Mouse (Mus musculus) testis, postnatal 14 days (tissue): Measurements from ENCODE around the gene Fryl.

Source experiments
- DNase-seq: peaks from one replicate; pipeline ENCODE4 v3.0.0; 2021; ENCODE audit warnings: low spot score

Fryl gene

GRCm38 (mm10) chr5:73194083-73194570 lies 62.3 kb downstream of the Fryl start:
- no peak for DNase-seq

DNA sequence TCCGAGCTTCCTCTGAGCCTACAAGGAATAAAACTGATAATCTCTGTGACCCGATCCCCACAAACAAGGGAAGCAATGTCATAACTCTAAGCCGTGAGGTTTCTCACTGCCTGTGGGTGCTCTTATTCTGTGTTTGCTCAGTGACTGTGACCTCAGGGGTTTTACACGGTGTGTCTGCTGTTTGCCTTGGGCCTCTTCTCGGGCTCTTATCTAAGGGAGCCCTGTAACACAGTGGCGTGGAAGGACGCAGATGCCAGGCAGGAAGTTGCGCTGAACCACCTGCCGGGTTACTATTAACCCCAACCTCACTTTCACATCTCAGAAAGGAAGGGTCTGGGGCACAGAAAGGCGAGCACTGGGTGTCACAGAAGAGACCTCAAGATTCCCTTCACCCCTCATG lies 62.8 kb downstream of the Fryl start:
- no peak for DNase-seq

GRCm38 (mm10) chr5:73192870-73193576 lies 63.4 kb downstream of the Fryl start:
- no peak for DNase-seq

GRCm38 (mm10) chr5:73191765-73192164 lies 64.7 kb downstream of the Fryl start:
- DNase-seq: no peak

DNA sequence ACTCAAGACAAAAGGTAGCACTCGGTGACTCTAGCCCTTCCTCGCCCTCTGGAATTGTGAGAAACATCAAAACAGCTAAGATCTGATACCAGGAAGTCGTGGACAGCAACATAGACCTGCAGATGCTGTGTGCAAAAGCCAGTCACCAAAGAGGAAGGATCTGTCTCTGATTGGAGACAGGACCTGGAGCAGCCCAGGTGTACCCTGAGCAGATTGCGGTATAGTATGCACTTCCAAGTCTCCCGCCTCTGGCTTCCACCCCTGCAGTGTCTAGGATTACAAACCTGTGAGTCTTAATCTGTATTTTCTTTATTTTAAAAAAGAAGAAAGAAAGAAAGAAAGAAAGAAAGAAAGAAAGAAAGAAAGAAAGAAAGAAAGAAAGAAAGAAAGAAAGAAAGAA lies 66.3 kb downstream of the Fryl start:
- DNase-seq: no peak

GRCm38 (mm10) chr5:73189443-73190160 lies 66.8 kb downstream of the Fryl start:
- no peak for DNase-seq

- no peak for DNase-seq
Observed at GRCm38 (mm10) chr5:73188576-73188975, 67.8 kb downstream of the Fryl start.

- no peak for DNase-seq
Observed at GRCm38 (mm10) chr5:73188164-73188563, 68.3 kb downstream of the Fryl start.

GRCm38 (mm10) chr5:73186912-73187311 lies 69.5 kb downstream of the Fryl start:
- DNase-seq: no peak

GRCm38 (mm10) chr5:73185424-73185823 lies 71.0 kb downstream of the Fryl start:
- no peak for DNase-seq

DNA sequence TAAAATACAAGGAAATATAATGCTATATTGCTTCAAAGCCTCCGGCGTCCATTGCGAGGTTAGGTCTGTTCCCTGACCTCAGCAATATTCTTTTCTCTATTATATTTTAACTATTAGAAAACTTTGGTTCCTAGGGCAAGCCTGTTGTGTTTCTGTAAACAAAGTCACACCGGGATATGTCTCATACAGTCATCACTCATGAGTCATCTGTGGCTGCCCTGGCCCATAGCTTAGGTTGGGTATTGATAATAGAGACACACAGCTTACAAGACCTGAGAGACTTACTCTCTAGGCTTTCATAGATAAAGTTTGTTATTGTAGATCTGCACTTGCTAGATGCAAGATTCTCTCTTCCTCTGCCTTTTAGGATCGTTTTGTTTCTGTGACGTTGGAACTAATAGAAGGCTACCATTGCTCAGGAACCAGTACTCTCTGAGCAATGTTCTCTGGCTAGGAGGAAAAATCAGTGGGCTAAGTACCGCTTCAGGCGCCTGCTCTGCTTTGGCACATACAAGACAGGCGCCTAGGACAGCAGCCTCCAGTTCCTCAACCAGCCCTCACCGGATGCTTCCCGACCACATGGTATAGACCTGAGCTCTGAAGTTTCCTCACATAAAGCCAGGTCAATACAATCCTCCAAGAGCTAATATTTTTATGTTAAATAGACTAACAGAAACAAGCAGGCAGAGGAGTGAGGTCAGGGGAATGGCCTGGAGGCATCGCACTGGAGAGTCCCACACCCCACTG lies 73.5 kb downstream of the Fryl start:
- no peak for DNase-seq

- DNase-seq: no peak
Observed at GRCm38 (mm10) chr5:73182191-73182590, 74.2 kb downstream of the Fryl start.

- DNase-seq: no peak
Observed at GRCm38 (mm10) chr5:73176294-73176693, 80.1 kb downstream of the Fryl start.

DNA sequence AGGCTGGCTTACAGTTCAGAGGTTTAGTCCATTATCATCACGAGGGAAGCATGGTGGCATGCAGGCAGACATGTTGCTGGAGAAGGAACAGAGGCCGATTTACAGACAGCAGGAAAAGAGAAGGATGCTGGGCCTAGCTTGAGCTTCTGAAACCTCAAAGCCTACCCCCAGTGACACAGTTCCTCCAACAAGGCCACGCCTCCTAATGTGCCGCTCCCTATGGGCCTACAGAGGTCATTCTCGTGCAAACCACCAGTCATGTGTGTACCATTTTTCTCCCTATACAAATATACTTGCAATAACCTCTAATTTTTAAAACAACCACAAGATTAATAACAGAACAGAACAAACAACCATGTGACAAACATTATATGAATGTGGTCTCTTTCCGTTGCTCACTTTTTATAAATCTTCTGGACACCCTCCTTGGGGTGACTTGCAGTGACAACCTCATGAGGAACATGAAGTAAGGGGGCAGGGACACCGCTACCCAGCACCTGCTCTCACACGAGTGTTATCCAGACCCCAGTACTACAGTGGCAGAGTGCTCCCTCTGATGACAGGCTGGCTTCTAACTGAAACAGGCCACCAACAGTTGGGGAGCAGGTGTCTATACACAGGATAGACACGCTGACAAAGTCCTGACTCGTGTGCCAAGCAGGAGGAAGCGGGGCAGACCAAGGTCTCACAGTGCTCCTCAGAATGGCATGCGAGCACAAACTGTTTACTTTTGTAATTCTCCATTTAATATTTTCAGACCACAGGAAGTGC lies 80.9 kb downstream of the Fryl start:
- no peak for DNase-seq

GRCm38 (mm10) chr5:73171876-73172480 lies 84.4 kb downstream of the Fryl start:
- DNase-seq: no peak

- no peak for DNase-seq
Observed at GRCm38 (mm10) chr5:73171203-73171602, 85.2 kb downstream of the Fryl start.

DNA sequence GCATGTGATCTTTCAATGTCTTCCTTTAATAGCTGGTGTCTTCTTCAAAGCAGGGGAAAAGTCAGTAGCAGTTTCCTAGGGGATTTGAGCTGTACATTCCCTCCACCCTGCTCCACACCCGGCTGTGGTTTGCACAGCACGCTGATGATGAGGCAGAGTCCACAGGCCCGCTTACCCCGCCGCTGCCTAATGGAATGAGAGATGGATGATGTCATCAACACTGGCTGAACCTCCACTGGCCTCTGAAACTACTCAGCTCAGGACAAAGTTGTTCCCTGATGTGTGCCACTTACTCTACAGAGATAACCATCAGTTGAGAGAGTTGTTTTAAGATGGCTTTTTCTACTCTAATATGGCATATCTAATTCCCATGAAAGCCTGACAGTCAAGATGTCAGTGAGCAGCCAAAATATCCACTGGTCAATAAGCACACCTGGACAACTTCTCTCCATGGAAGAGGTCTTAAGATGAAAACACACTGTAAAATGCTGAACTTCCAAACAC lies 87.6 kb downstream of the Fryl start:
- no peak for DNase-seq

DNA sequence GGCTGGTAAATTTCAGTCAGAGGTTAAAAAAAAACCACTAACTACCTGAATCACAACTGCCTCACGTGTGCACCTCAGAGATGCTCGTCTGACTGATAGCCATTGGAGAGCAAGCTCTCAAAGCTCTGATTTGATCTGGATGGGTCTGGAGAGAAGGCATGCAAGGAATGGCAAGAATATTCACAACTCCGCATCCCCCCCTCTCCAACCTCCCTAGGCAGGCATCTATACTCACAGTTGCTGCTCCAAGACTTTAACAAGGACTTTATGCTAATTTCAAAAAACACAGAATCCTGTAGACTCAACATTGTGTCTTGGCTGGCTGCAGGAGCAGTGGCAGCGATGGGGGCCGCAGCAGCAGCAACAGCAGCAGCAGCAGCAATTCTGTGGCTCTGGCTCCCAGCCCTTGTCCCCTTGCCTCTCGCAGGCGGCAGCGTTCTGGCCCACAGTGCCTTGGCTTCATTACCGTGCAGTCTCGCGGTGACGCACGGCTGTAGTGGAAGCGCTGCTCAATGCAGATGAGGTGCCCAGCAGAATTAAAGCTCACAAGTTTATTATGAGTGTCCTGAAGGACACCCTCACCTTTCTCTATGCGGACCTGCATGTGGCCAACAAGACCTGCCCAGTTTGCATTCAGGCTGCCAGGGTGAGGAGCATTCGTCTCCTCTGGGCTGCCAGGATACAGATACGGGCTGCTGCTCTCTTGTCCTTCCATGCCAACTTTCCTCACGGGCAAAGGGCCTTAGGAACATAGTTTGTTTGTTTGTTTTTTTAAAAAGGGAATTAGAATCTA lies 88.2 kb downstream of the Fryl start:
- DNase-seq: no peak

DNA sequence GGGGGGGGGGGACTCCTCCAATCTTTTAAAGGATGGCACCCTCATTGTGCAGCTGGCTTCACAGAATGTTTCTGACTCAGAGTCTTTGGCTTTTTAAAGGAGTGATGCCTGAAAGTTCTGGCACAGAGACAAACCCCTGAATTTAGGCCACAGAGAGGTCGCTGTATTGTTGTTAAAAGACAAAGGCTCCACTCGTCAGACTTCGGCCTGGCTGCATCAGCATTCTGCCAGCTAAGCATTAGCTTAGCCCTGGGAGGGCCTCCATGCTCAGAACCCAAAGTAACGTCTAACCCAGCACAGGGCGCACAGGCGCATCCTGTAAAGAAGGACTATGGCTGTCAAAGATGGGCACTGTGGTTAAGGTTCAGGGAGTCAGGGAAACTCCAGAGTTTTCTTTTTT lies 92.4 kb downstream of the Fryl start:
- DNase-seq: no peak

- DNase-seq: no peak
Observed at GRCm38 (mm10) chr5:73162492-73162891, 93.9 kb downstream of the Fryl start.

DNA sequence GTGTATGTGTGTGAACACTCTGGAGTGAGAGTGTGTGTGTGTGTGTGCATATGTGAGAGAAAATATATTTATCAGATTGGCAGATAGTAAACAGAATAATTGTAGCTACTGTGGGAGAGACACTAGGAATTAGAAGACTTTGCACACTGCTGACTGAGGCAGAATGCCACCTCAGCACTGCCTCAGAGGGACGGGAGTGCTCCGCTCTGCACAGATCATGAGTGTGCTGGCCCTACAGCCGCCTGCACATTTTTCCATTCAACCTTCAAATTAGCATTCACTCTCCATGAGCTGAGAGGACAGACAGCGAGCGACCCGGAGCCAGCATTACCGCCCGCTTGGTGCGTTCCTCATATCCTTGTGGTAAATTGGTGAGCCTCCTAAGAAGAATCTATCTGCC lies 96.0 kb downstream of the Fryl start:
- no peak for DNase-seq
